Mouse (Mus musculus): ENCODE measurements at regions not wholly inside any gene's neighbourhood (a gene's known extent, or its start where the extent isn't known, plus 50 kb on each side); places are given as distances from the start of the nearest gene placed in this dataset.
"Not testable (repeated sequence)": the region's sequence is repeated elsewhere in the genome, so short reads cannot be mapped to it uniquely, and the experiment has no call there.

DNA sequence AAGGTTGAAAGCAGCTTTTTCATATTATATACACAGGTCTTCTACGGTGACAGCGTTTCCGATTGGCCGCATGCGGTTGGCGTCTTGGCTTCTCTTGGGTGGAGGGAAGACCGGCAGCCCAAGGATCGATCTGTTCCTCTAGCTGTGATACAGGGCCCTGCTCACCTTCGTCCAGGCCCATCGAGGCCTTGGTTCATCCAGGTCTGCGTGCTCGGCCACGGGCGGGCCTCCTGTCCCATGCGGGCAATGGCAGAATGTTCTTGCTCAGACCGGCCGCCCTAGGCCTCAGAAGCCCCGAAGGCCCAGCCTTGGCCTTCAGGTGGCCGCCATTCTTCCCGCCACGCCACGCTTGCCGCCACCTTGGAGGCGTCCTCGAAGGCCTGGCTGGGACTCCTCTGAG is 194.4 kb upstream of the Ppp6c start:
- DNase-seq (ENCODE audit: low spot score in 2 of 2), result no peak

DNA sequence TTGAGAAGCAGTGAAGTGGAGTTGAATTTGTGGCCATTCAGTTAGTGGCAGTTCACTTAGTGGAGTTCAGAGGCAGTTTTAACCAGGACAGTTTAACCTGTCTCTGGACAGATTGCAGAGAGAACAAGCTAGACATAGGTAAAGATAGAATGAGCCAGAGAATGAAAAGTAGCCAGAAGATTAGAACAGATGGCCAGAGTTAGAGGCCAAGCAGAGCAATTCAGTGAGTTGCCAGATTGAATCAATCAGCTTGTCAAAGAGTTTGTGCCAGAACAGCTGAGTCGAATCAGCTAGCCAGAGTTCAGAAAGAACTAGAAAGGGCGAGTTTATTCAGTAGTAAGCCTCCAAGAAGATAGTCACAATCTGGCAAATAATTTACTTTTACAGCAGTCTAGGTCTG is 174.1 kb upstream of the Ppp6c start:
- no peak for DNase-seq (ENCODE audit: low spot score in 2 of 2)

DNA sequence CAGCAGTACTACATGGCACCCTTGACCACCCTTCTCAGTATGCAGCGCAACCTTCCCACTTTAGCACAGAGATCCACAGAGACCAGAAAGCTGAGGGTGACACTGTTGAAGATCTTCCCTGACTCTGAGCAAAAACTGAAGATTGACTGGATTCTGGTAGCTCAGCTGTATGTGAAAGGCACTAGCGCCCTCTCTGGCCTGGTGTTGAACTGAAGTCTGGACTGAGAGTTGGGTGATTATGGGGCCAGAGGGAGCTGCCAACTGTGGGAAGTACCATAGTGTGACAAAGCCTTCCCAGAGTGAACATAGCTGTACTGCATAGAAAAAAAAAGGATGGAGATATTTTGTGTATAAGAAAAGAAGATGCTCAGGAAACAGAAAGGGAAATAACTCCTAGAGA is 173.3 kb upstream of the Ppp6c start:
- no peak for DNase-seq (ENCODE audit: low spot score in 2 of 2)

GRCm38 (mm10) chr2:39394643-39395042 is 168.4 kb upstream of the Ppp6c start:
- no peak for DNase-seq (ENCODE audit: low spot score in 2 of 2)

DNA sequence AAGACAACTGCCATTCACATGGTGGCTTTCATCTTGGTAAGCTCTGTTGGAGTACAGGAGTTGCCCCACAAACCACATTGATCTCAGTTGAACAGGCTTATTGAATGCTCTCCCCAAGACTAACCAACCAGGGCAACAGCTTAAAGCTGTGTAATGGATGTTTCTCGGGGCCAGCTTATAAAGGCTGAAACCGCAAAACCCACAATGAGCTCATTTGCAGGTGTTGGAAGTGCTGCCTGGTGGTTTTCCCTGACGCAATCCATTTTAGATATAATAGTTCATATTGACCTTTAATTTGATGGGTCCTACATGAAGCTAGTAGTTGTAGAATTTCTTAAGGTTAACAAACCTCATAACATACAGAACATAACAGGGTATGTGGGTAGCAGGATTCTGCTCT is 151.0 kb upstream of the Ppp6c start:
- DNase-seq (ENCODE audit: low spot score in 2 of 2), result no peak

GRCm38 (mm10) chr2:39373068-39373779 is 147.0 kb upstream of the Ppp6c start:
- DNase-seq (ENCODE audit: low spot score in 2 of 2), result peak; percentile 94 to 95

DNA sequence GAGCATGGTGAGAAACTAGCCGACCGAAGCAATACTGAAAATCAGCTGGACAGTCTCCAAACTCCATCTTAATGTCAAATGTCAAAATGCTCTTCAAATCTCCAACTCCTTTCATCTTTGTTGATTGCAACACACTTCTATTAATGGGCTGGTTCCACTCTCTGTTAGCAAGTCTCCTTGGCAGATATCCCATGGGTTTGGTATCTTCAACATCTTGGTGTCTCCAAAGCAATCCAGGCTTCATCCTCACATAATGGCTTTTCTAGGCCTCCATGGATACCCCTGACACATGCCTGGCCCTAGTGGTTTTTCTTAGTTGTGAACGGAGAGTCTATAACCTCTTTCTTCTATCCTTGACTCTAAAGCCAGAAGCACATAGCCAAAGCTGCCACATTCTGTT is 118.0 kb upstream of the Ppp6c start:
- no peak for DNase-seq (ENCODE audit: low spot score in 2 of 2)

- no peak for DNase-seq (ENCODE audit: low spot score in 2 of 2)
Observed at GRCm38 (mm10) chr2:39340406-39340805, 114.2 kb upstream of the Ppp6c start.

GRCm38 (mm10) chr2:39338832-39339649 is 112.8 kb upstream of the Ppp6c start:
- no peak for DNase-seq (ENCODE audit: low spot score in 2 of 2)

- no peak for DNase-seq (ENCODE audit: low spot score in 2 of 2)
Observed at GRCm38 (mm10) chr2:39337524-39337923, 111.3 kb upstream of the Ppp6c start.

DNA sequence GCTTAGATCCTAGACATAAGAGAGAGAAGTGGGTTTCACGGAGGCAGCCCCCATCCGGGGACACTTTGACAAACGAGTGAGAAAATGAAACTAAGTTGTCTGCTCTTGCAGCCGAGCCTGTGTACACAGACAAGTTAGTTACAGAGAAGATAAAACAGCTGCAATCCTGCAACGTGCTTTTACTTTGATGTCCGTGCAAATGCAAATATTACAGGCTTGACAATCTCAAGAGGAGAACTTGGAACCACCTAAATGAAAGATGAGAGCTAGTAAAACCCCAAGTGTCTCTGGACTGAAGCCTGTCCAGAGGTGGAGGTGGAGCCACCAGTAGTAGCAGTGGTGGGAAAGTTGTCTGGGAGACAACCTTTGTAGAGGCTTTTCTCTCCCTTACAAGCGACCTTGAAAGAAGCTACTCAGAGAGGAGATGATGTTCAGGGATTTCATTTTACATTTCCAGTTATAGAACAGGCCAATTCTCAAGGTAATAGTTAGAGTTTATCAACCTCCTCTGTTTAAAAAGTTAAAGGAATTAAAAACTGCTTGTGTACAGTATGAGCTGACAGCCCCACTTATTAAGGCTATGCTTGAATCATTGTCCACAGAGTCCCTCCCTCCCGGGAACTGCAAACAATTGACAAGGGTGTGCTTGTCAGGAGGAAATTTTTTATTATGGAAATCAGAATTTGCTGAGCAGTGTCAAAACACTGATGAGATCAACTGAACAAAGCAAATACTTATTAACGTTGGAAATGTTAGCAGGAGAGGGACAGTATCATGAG is 99.7 kb upstream of the Ppp6c start:
- no peak for DNase-seq (ENCODE audit: low spot score in 2 of 2)

DNA sequence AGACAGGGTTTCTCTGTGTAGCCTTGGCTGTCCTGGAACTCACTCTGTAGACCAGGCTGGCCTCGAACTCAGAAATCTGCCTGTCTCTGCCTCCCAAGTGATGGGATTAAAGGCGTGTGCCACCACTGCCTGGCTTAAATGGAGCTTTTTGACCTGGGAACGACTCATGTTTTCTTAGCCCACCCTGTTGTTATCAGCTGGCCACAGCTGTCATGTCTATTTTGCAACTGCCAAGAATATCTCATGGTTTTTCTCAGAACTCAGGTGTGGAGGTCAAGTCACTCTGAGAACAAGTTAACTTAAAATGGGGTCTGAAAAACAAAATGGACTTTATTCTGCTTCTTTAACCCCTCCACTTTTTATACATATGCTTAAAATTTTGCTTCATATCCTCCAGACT is 98.9 kb upstream of the Ppp6c start:
- not testable (repeated sequence) for DNase-seq (ENCODE audit: low spot score in 2 of 2)

DNA sequence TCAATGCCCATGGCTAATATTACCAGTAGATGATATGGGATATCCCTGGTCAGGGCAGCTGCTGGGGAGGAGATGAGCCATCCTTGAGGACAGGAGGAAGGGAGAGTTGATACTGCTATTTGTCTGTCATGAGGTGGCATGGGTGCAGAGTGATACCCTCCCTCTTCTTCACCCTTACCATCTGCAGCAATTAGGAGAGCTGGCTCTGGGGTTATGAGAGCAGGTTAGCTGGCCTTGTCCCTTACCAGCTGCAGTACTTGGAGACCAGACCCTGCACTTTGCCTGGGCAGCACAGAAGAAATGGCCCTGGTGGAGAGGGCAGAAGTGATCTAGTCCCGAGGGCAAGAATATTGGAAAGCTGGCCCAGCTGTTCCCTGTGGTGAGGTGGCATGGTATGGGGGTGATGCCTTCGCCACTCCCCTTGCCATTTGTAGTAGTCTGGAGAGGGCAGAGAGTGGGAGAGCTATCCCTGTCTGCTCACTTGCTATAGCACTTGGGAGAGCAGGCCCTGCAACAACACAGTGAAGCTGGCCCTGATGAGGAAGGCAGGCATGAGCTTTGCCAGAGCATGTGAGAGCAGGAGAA is 73.6 kb upstream of the Ppp6c start:
- DNase-seq (ENCODE audit: low spot score in 2 of 2), result no peak

DNA sequence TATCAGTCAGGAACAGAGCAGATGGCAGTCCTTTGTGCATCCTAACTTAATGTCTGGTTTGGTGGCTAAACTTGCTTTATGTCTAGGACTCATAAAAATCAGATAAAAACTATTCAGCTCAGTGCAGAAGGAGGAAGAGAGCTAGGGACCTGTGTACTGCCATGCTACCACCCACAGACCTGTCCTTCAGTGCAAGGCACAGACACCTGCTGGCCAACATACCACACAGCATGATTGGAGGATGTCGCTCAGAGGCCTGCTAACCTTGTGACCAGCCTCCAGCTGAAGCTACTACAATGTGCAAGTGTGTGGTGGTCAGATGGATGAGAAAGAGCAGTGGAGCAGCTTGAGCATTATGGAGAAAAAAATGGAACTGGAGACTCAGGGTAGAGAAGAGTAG is 73.0 kb upstream of the Ppp6c start:
- no peak for DNase-seq (ENCODE audit: low spot score in 2 of 2)

DNA sequence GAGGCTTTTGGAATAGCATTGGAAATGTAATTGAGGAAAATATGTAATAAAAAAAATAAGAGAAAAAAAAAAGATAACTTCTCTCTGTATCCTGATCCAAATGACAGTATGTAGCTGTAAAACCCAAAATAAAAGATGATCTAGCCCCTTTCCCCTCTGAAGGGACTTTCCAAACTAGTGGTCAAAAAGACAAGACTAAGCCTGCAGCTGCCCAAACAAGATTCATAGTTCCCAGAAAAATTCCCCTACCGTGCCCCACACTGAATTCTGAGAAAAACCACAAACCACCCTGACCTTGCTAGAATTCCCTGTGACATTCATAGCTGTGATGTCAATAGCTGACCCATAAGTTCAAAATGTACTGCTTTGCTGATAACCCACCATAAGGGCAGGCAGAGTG is 69.2 kb upstream of the Ppp6c start:
- DNase-seq (ENCODE audit: low spot score in 2 of 2), result no peak

- no peak for DNase-seq (ENCODE audit: low spot score in 2 of 2)
Observed at GRCm38 (mm10) chr2:39278218-39278617, 52.0 kb upstream of the Ppp6c start.

All from left cerebral cortex, adult 18-20 months (tissue).